Mouse (Mus musculus) cortical plate, adult 2 months (tissue): Measurements from ENCODE around the gene Oas1d.

ENCODE experiments used
- CTCF ChIP-seq: fragments of 200-500 bp; IDR thresholded peaks from 2 replicates; pipeline ENCODE4 v1.5.1; 2011; ENCODE audit warnings: mild to moderate bottlenecking, control low read depth, low read length; ENCODE audit not compliant: insufficient read depth; ENCODE audit errors: extremely low read depth
- POLR2A ChIP-seq: fragments of 200-500 bp; IDR thresholded peaks from 2 replicates; pipeline ENCODE4 v1.6.1; 2011; ENCODE audit warnings: mild to moderate bottlenecking, low read length, control low read depth; ENCODE audit not compliant: insufficient read depth; ENCODE audit errors: extremely low read depth

GRCm38 (mm10) chr5:120968134-120968532 lies 53.8 kb downstream of the Oas1d start:
- no peak for TF ChIP-seq CTCF
- no peak for TF ChIP-seq POLR2A
